Mouse (Mus musculus) liver, adult 2 months (tissue): ENCODE measurements around the gene Ccsap. TPM values are rescaled to one million over a fixed set of nuclear protein-coding genes. Genes with fewer than 3 reads are reported as not detected.

ENCODE experiments used
- DNase-seq: peaks from one replicate; pipeline ENCODE4 v3.0.0-alpha.2; 2011; ENCODE audit warnings: low read depth, low spot score; ENCODE audit errors: extremely low read depth
- H3K27ac ChIP-seq: fragments of 200-500 bp; replicated peaks from 2 replicates; pipeline ENCODE4 v1.5.1; 2012; ENCODE audit warnings: low read depth, mild to moderate bottlenecking, control low read depth, inconsistent platforms, low read length; ENCODE audit not compliant: insufficient read depth
- H3K27me3 ChIP-seq: fragments of 200-500 bp; 2 replicates; pipeline ENCODE4 v1.6.1; 2012; ENCODE audit warnings: mild to moderate bottlenecking, moderate library complexity, low read length, inconsistent platforms; ENCODE audit not compliant: control insufficient read depth, insufficient read depth
- H3K36me3 ChIP-seq: fragments of 200-500 bp; 2 replicates; pipeline ENCODE4 v1.6.1; 2012; ENCODE audit warnings: low read length, inconsistent platforms; ENCODE audit not compliant: control insufficient read depth, insufficient read depth
- H3K4me1 ChIP-seq: fragments of 200-500 bp; 2 replicates; pipeline ENCODE4 v1.6.1; 2011; ENCODE audit warnings: low read length; ENCODE audit not compliant: control insufficient read depth, insufficient read depth
- H3K4me3 ChIP-seq: fragments of 200-500 bp; 2 replicates; pipeline ENCODE4 v1.5.1; 2011; ENCODE audit warnings: low read depth, mild to moderate bottlenecking, control low read depth, low read length, moderate library complexity; ENCODE audit not compliant: insufficient read depth
- H3K79me2 ChIP-seq: fragments of 200-500 bp; 2 replicates; pipeline ENCODE4 v1.6.1; 2012; ENCODE audit warnings: inconsistent platforms, mild to moderate bottlenecking, low read length, moderate library complexity; ENCODE audit not compliant: control insufficient read depth, insufficient read depth
- H3K9ac ChIP-seq: fragments of 200-500 bp; 2 replicates; pipeline ENCODE4 v1.6.1; 2012; ENCODE audit warnings: low read depth, mild to moderate bottlenecking, control low read depth, inconsistent platforms, low read length
- CTCF ChIP-seq: fragments of 200-500 bp; IDR thresholded peaks from 2 replicates; pipeline ENCODE4 v1.5.1; 2011; ENCODE audit warnings: low read depth, low read length, control low read depth
- POLR2A ChIP-seq: fragments of 200-500 bp; IDR thresholded peaks from 2 replicates; pipeline ENCODE4 v1.6.1; 2011; ENCODE audit warnings: low read length, control low read depth; ENCODE audit not compliant: insufficient read depth; ENCODE audit errors: extremely low read depth
- WGBS: fragments of 180-500 bp; shearing (Covaris S2); methylation state at CpG from one replicate; pipeline ENCODE4 v1.1.7; 2018; 5-methylcytosine and 5-hydroxymethylcytosine counted together
- polyA plus RNA-seq: library from polyadenylated mRNA; depleted of rRNA; stranded (reverse); fragments of >200 nt; gene quantifications from 2 replicates; pipeline ENCODE4 v1.2.3, GENCODE M21; 2012
- total RNA-seq: library from RNA; depleted of rRNA; stranded (reverse); fragments of >200 nt; gene quantifications from 2 replicates; pipeline ENCODE4 v1.2.3, GENCODE M21; 2014

Ccsap gene
- total and polyA plus RNA-seq, 2 experiments: 0.09 to 0.12 TPM

DNA sequence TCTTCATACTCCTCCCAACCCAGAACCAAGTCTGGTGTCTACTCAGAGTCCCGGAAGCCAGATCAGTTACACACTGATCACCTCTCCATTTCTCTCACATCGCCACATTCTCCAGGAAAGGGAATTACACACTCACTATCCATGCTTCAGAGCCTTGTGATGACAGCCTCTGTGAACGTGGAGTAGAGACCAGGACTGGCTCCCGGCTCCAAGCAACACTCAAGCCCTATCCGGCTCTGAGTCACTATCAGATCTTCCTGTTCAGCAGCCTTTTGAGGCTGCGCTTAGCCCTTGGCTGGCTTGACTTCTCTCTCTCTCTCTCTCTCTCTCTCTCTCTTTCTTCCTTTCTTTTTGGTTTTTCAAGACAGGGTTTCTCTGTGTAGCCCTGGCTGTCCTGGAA lies 13.4 kb upstream of the Ccsap start:
- no peaks in the 10 kb centered on the region for H3K27me3 ChIP-seq
- TF ChIP-seq CTCF (no peak), POLR2A (no peak)
- DNase-seq: no peak
- H3K36me3 ChIP-seq: no peaks in the 10 kb centered on the region
- H3K27ac ChIP-seq: no peak overlapping the region
- H3K4me3 ChIP-seq: no peak overlapping the region
- WGBS: 75% methylated on average over 6 of the region's 6 CpGs
- H3K4me1 ChIP-seq: no peaks in the 10 kb centered on the region
- H3K79me2 ChIP-seq: no peaks in the 10 kb centered on the region
- H3K9ac ChIP-seq: no peak overlapping the region

DNA sequence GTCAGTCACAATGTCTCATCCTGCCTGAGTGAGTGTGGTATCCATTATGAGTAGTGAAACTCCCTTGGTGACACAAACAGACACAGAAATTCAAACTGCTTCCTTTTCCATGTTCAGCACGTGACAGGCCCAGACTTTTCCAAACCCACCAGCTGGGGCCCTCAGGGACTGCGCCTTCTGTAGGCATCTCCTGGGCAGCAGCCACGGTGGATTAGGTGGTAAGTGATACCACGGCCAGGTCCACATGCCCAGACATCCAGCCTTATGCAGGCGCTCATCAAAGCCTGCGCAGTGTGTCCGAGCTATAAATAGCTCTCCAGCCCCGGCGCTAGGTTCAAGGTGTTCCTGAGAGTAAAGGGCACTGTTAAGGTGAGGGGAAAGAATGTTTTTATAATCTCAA lies 12.0 kb upstream of the Ccsap start:
- no peaks in the 10 kb centered on the region for H3K4me1 ChIP-seq
- H3K79me2 ChIP-seq: no peaks in the 10 kb centered on the region
- no peaks in the 10 kb centered on the region for H3K27me3 ChIP-seq
- H3K4me3 ChIP-seq: no peak overlapping the region
- TF ChIP-seq CTCF (no peak), POLR2A (no peak)
- DNase-seq: no peak
- no peak overlapping the region for H3K9ac ChIP-seq
- no peaks in the 10 kb centered on the region for H3K36me3 ChIP-seq
- no peak overlapping the region for H3K27ac ChIP-seq
- WGBS: 83% methylated on average over 9 of the region's 9 CpGs

DNA sequence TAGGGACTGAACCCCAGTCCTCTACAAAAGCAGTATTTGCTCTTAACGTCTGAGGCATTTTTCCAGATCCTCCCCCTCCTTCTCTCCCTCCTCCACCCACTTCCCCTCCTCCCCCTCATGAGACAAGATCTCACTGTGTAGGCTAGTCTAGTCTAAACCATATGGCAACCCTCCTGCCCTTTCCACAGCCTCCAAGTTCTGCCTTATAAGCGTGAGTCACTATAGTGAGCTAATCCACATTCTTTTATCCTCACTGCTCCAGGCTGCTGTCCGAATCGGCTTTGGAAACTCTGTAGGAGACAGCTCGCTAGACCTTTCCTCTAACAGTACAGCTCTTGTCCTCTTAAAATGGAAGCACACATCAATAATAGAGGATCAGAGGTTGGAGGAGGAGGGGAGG lies 7.0 kb upstream of the Ccsap start:
- WGBS: 50% methylated on average over 5 of the region's 5 CpGs
- DNase-seq: no peak
- no peaks in the 10 kb centered on the region for H3K36me3 ChIP-seq
- H3K27me3 ChIP-seq: peaks cover 3% of the 10 kb centered on the region; the same call in 1 of the 2 replicates
- H3K79me2 ChIP-seq: no peaks in the 10 kb centered on the region
- H3K4me3 ChIP-seq: no peak overlapping the region
- no peaks in the 10 kb centered on the region for H3K4me1 ChIP-seq
- H3K9ac ChIP-seq: no peak overlapping the region
- TF ChIP-seq POLR2A: no peak
- TF ChIP-seq CTCF: no peak
- H3K27ac ChIP-seq: no peak overlapping the region

DNA sequence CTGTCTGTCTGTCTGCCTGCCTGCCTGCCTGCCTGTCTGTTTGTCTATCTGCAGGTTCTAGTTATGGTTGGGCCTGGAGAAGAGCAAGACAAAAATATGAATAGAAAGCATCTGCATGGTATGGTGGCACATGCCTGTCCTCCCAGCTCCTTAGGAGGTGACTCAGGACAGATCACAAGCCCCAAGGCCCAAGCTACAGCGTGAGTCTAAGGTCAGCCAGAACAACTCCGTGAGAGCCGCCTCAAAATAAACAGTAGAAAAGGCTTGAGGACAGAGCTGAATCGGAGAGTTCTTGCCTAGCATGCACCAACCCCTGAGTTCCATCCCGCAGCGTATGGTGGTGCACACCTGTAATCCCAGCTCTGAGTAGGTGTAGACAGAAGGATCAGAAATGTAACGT lies 5.8 kb upstream of the Ccsap start:
- peaks cover 3% of the 10 kb centered on the region; the same call in 1 of the 2 replicates for H3K27me3 ChIP-seq
- WGBS: 65% methylated on average over 7 of the region's 7 CpGs
- no peak for DNase-seq

DNA sequence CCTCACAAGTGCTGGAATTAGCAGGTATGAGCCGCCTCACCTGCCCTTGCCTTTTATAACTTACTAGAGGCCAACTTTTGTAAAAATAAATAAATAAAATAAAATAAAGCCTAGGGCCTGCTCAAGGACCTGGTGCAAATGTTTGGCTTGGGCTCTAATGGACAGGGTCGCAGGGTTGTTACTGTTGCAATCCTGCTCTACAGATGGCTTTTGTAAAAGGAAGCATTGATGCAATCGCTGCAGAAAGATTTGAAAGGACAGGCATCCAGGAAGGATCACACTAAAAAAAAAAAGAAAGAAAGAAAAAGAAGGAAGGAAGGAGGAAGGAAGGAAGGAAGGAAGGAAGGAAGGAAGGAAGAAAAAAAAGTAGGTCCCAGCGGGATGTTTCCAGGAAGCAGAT lies 377 bp upstream of the Ccsap start:
- DNase-seq: no peak
- Histone ChIP-seq H3K4me1 (0 out of 2 replicates have a peak, but pooled peaks cover 4% of the 10 kb centered on the region), H3K27me3 (peaks cover 3% of the 10 kb centered on the region; the same call in 1 of the 2 replicates), H3K4me3 (no peak overlapping the region), H3K36me3 (no peaks in the 10 kb centered on the region), H3K27ac (no peak overlapping the region), H3K9ac (no peak overlapping the region), H3K79me2 (no peaks in the 10 kb centered on the region)
- WGBS: 67% methylated on average over 4 of the region's 4 CpGs
- TF ChIP-seq CTCF (no peak), POLR2A (no peak)

More for the DNA sequence above, 5.8 kb upstream of the Ccsap start:
- Histone ChIP-seq H3K4me3 (no peak overlapping the region), H3K79me2 (no peaks in the 10 kb centered on the region), H3K27ac (no peak overlapping the region), H3K4me1 (no peaks in the 10 kb centered on the region), H3K36me3 (no peaks in the 10 kb centered on the region), H3K9ac (no peak overlapping the region)
- TF ChIP-seq CTCF (no peak), POLR2A (no peak)

GRCm38 (mm10) chr8:123858941-123859647 lies 915 bp downstream of the Ccsap start:
- Histone ChIP-seq H3K9ac (peak overlapping the region; percentile 66), H3K4me1 (0 out of 2 replicates have a peak, but pooled peaks cover 4% of the 10 kb centered on the region), H3K27ac (no peak overlapping the region), H3K27me3 (peaks cover 3% of the 10 kb centered on the region; the same call in 1 of the 2 replicates), H3K79me2 (no peaks in the 10 kb centered on the region), H3K4me3 (peak overlapping the region; percentile 79), H3K36me3 (no peaks in the 10 kb centered on the region)
- no peak for TF ChIP-seq POLR2A
- TF ChIP-seq CTCF: peak; percentile 34; the same call in 1 of the 2 replicates
- under 1% methylated on average over 79 of the region's 79 CpGs for WGBS
- DNase-seq: peak; percentile 66
